Mouse (Mus musculus) ovary, adult 2 months (tissue): ENCODE data around the gene Tmem171. TPM values are rescaled to one million over a fixed set of nuclear protein-coding genes. Genes with fewer than 3 reads are reported as not detected.

Experiments used
- polyA plus RNA-seq: library from polyadenylated mRNA; depleted of rRNA; stranded (reverse); fragments of >200 nt; gene quantifications from 2 replicates; pipeline ENCODE4 v1.2.3, GENCODE M21; 2012; rRNA removed

Gene Tmem171
- 15.7 and 20.1 TPM in 2 replicates for polyA plus RNA-seq

DNA sequence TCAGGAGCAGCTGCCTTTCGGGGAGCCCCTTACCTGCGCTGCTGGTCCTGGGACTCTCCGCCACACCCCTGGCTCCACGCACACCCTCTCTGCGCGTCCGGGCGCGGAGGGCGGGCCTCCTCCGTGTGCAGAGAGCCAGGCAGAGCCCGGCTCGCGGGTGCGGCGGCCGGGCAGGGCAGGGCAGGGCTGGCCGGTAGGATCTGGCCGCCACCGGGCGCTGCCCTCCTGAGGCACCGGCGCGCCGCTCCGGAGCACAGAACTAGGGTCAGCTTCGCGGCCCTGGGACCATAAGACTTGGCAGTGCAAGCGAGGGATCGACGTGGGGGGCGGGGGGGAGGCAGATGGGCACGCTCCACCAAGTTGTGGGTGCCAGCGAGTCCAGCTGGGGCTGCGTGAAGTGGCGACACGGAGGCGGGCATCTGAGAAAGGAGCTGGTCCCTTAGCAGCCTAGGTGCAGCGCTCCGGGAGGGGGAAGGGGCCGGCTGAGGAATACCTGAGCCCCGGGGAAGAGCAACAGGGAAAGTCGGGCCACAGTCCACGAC, at the start of gene Tmem171:
Gene Tmem171 (minus strand): TSS at position 62 of the 542 bp plus-strand sequence.

DNA sequence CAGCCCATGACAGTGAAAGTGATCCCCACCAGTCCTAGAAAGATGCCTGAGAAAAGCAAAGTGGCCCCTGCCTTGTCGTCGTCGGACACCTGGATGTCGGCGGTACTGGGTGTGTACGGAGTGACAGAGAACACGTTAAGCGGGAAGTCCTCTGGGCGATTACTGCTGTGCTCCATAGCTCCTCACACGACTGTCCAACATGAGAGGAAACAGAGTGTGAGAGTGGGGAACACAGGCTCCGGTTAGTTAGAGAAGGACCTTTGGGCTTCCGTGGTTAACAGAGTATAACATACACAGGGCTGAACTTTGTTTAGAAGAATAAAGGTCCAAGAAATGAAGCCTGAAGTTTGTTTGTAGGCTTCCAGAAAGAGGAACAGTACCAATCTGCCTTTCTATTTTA, 57.5 kb downstream of the Tmem171 start, which contains the start of gene Tmem174:
Gene Tmem174 (minus strand): TSS at position 266 of the 400 bp plus-strand sequence.

Other genes with a start within 250 kb of the Tmem171 start
- gene Gm10320, start 202.8 kb downstream of the Tmem171 start, polyA plus RNA-seq: 0.86 and 1.2 TPM in 2 replicates
- gene Tmem174, start 57.4 kb downstream of the Tmem171 start, polyA plus RNA-seq: 0.41 and 0.47 TPM in 2 replicates
- gene Fcho2, start 120.6 kb upstream of the Tmem171 start, polyA plus RNA-seq: 7.0 and 10.3 TPM in 2 replicates
- gene Tnpo1, start 231.6 kb upstream of the Tmem171 start, polyA plus RNA-seq: 18.4 and 28.6 TPM in 2 replicates